Mouse (Mus musculus) spleen, adult 2 months (tissue): ENCODE data around the gene Map3k12.

ENCODE experiments used
- CTCF ChIP-seq: fragments of 200-500 bp; IDR thresholded peaks from 2 replicates; pipeline ENCODE4 v1.5.1; 2011; ENCODE audit warnings: mild to moderate bottlenecking, inconsistent platforms; ENCODE audit not compliant: insufficient read depth, insufficient read length, insufficient replicate concordance; ENCODE audit errors: extremely low read depth
- POLR2A ChIP-seq: fragments of 200-500 bp; IDR thresholded peaks from 2 replicates; pipeline ENCODE4 v1.6.1; 2011; ENCODE audit warnings: low read depth, low read length, inconsistent platforms

DNA sequence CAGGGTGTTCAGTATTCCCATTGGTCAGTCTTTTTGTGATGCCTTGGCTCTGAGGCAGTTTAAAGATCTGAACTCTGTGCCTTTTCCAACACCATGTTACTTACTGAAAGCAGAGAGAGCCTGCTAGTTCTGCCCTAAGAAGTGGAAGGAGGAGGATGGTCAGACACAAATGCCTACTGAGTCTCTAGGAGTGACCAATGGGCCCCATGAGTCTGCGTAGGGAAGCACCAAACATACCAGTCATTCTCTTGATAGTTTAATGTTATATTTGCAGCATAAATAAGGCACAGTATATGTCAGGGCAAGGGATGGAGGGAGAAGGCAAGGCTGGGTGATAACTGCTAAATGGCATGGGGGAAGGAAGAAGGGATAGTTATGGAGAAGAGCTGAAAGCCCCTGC is 11.5 kb upstream of the Map3k12 start:
- TF ChIP-seq CTCF (no peak), POLR2A (no peak)
